Mouse (Mus musculus) erythroblast, adult 5-6 weeks (primary cell): Measurements from ENCODE around the gene Vipr1. TPM values are rescaled to one million over a fixed set of nuclear protein-coding genes. Genes with fewer than 3 reads are reported as not detected.

Experiments
- ATAC-seq: replicated peaks from 2 replicates; pipeline ENCODE4 v1.8.0; 2016; ENCODE audit warnings: moderate number of reproducible peaks, mild to moderate bottlenecking, moderate TSS enrichment, inconsistent platforms; ENCODE audit not compliant: poor library complexity, low FRiP score, severe bottlenecking
- total RNA-seq, 2 experiments: library from RNA; stranded (forward) in 1 of 2; stranded (reverse) in 1 of 2; fragments of 150-400 nt in 1 of 2; fragments of 200-764, 138-1000 nt in 1 of 2; gene quantifications; 2 replicates each; pipeline versions ENCODE4 v1.2.3 to v1.2.4; 2015 to 2017; ENCODE audit warnings: low replicate concordance in 2 of 2

Gene Vipr1
- total RNA-seq, 2 experiments from 2014 or later, result 0.43 TPM; not detected in 1

DNA sequence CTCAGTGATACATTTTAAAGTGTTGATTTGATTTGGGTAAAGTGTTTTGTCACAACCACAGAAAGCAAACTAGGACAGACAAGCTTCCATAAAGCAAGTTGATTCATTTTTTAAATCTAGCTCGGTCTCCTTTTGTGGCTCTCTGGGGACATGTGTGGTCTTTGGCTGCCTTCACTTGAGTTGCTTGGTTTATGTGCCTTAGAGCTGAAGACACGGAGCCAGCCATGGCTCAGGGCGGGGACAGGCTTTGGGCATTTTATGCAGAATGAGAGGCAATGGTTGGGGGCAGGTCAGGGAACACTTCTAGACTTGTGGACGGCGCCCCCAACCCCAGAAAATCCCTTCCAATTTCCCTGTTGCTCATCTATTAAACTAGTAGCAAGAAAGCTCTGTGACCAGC, 31.2 kb downstream of the Vipr1 start:
- ATAC-seq, result no peak

DNA sequence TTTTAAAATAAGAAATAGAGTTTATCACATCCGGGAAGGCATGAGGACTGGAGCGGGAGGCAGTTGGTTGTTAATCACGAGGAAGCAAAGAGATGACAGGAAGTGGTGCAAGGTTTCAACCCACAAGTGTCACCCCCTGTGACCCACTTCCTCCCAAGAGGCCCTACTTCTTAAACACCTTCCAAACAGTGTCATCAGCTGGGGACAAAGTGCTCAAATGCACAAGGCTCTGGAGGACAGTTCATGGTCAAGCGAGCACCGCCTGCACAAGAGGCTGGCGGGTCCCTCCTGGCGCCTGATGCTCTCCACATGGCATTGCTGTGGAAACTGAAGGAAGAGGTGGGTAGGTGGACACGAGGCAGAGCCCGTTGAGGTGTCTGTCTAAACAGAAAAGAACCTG, 32.5 kb downstream of the Vipr1 start:
- no peak for ATAC-seq

DNA sequence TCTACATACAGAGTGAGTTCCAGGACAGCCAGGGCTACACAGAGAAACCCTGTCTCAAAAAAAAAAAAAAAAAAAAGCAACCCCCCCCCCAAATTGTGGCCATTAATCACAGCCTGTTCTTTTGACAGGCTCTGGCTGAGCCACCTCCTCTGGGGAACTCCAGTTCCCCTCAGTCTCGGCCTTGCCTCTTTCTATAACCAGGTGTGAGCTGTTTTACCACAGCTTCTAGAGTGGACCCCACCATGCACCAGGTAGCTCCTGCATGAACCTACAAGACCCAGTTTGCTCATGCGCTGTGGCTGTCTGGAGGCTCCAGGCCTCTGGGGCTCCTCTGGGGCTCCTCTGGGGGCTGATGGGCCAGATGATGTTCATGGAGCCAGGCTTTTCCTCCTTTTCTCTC, 33.0 kb downstream of the Vipr1 start:
- ATAC-seq, result no peak

- no peak for ATAC-seq
Measured at GRCm38 (mm10) chr9:121677069-121677468, 34.6 kb downstream of the Vipr1 start.

DNA sequence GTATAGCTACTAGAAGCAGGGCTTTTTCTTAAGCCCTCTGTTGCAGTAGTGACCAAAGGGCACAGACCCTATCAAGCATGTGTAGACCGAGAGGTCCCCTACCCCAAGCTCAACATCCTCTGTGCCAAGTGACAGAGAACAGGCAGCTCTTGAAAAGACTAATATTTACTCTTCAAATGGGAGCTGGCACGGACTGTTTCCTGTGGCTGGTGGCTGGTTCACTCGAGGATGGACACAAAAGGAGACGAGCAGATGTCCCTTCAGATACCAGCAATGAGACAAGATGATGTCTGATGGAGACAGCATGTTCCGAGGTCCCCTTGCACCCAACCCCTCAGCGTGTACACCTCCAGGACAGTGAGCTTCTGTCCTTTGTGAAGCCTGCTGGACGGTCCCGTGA, 35.0 kb downstream of the Vipr1 start:
- ATAC-seq, result no peak

DNA sequence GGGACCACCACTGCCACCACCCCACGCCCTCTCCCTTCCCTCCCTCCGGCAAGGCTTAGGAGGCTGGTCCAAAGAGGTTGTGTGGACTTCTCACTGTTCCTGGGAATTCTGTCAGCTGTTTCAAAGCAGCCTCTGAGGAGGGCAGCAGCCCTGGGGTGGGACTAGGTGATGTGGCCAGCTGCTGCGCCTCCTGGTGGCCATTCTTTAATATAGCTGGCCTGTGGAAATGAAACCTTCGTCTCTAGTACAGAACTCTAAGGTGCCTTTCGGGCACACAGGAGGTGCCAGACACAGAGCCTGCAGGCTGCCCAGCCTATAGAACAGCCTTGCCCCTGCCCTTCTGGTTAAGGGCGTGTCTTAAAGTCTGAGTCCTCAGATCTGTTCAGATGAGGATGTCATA, 37.0 kb downstream of the Vipr1 start:
- ATAC-seq, result peak; percentile 74

DNA sequence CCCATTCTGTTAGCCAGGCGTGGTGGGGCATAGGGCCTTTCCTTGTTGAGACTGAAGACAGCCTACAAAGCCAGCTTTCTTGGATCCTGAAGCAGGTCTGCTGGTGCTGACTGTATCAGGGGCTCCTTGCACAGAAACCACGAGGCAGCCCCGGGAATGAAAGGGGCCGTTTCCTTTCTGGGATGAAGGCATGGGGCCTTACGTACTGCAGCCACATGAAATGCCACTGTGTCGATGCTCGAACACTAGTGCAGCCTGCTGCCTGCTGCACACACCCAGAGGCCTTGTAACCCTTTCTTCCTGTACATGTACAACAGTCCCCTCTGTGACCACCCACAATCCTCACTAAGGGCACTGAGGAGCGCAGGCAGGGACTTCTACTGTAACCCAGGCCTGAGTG, 38.7 kb downstream of the Vipr1 start:
- ATAC-seq, result no peak

- no peak for ATAC-seq
Measured at GRCm38 (mm10) chr9:121682037-121682680, 39.6 kb downstream of the Vipr1 start.

- ATAC-seq, result no peak
Measured at GRCm38 (mm10) chr9:121684702-121685101, 42.2 kb downstream of the Vipr1 start.

GRCm38 (mm10) chr9:121690200-121690651, 47.7 kb downstream of the Vipr1 start:
- no peak for ATAC-seq

DNA sequence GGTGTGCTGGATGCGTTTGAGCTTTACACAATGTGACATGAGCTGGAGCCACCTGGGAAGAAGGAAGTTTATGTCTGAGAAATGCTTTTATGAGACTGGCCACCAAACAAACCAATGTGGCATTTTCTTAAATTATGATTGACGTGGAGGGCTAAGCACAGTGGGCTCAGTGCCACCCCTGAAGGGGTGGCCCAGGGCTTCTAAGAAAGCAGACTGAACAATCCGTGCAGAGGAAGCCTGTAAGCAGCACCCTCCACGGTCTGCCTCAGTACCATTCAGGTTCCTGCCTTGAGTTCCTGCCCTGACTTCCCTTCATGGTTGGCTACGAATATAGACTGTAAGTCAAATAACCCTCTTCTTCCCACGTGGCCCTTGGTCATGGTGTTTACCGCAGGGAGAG, 48.2 kb downstream of the Vipr1 start:
- ATAC-seq, result no peak

- no peak for ATAC-seq
Measured at GRCm38 (mm10) chr9:121694736-121695135, 52.2 kb downstream of the Vipr1 start.

DNA sequence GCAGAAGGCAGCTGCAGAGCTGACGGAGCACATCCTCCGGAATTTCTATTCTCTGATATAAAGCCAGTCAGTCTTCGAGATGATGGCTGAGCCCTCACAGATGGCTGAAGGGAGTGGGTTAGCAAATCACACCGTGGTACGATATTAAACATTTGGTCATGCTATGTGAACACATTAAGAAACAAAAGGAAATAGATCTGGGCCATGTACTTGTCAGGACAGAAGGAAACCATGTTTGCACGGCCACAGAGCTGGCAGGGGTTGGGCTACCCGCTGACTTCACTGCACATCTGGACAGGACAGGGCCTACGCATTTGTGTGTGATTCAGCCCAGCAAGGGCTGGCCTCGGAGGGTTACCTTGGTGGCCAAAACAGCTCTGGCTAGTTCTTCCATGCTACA, 54.1 kb downstream of the Vipr1 start:
- no peak for ATAC-seq

- ATAC-seq, result peak; percentile 72
Measured at GRCm38 (mm10) chr9:121697150-121698049, 54.9 kb downstream of the Vipr1 start.

DNA sequence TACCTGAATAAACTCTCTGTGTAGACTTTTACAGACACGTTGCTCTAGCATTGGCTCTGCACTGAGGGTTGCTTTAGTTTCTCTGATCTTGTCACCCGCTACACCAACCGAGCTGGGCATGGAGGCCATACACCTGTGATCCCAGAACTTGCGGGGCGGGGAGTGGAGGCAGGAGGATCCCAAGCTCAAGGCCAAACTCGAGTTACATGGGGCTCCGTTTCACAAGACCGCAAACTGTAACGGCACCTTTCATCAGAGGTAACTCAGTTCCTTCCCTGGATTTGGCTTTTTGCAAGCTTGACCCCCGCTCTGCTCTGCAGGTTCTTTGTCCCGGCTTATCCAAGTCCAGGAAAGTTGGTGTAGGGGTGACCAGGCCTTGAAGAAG, 61.7 kb downstream of the Vipr1 start:
- no peak for ATAC-seq

DNA sequence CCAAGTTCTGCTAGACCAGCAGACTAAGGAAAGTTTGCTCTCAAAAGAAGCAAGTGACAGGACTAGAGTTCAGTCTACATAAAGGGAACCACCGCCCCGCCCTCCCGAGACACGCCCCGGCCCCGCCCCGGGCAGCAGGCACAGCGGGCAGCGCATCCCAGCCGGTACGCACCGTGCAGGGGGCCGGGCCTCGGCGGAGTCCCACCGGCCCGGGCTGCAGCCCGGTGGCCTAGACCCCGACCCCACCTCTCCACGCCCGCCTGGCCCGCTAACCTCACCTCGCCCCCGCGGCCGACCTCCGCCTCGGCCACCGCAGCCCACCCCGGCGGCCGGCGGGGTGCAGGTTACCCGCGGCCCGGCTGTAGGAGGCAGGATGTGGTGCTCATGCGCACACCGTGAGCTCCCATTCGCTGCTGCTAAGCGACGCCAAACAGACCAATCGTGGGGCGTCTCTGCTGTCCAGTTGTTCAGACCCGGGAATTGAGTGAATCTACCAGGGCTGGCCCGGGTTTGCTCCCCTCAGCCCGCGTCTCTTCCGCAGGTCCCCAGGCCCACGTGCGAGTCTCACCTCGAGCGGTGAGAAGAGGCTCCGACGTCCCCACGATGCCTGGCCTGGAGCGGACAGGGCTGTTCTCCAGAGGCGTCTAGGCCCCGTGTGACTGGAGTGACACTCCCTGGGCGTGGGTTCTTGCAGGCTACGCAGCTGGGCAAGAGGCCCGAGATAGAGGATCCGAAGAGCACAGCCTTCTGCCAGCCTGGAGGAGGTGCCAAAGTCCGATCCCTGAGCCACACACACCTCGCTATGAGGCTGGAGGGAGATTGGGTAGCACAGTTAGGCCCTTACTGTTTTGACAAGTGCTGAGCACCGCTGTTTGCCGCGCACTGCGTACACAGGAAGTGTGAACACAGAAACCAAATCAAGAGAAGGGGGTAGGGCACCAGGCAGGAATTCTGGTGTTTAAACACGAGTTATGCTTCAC, 62.4 kb downstream of the Vipr1 start, which contains the start of gene Sec22c:
Gene Sec22c, minus strand, starts transcription at position 845 of the 980 bp plus-strand sequence.
- peak; percentile 84 for ATAC-seq

GRCm38 (mm10) chr9:121706029-121706675, 63.6 kb downstream of the Vipr1 start:
- no peak for ATAC-seq

GRCm38 (mm10) chr9:121707801-121708200, 65.3 kb downstream of the Vipr1 start:
- ATAC-seq, result no peak
